Mouse (Mus musculus) heart, postnatal 0 days (tissue): ENCODE results near the gene Igfbp6. TPM values are rescaled to one million over a fixed set of nuclear protein-coding genes. Genes with fewer than 3 reads are reported as not detected.
"Not testable (repeated sequence)": the region's sequence is repeated elsewhere in the genome, so short reads cannot be mapped to it uniquely, and the experiment has no call there.

Experiments
- ATAC-seq: fragments of 200-750 bp; cut with Nextera tagmentation; 2 replicates; pipeline ENCODE4 v1.8.0; 2017; ENCODE audit warnings: low read depth, moderate number of reproducible peaks, moderate library complexity; ENCODE audit not compliant: insufficient read depth
- DNase-seq: peaks from one replicate; pipeline ENCODE4 v3.0.0-alpha.2; 2016; ENCODE audit warnings: low spot score
- H3K27ac ChIP-seq: fragments of 300-500 bp; sonication (generic); 2 replicates; pipeline ENCODE4 v1.5.1; 2014; ENCODE audit warnings: low read depth, mild to moderate bottlenecking
- H3K27me3 ChIP-seq: fragments of 300-500 bp; sonication (generic); 2 replicates; pipeline ENCODE4 v1.6.1; 2014; ENCODE audit warnings: low read length, mixed read lengths; ENCODE audit not compliant: control insufficient read depth, insufficient read depth
- H3K36me3 ChIP-seq: fragments of 300-500 bp; sonication (generic); replicated peaks from 2 replicates; pipeline ENCODE4 v1.6.1; 2014; ENCODE audit warnings: low read length, mixed read lengths; ENCODE audit not compliant: control insufficient read depth, insufficient read depth
- H3K4me1 ChIP-seq: fragments of 300-500 bp; sonication (generic); 2 replicates; pipeline ENCODE4 v1.6.1; 2014; ENCODE audit warnings: antibody characterized with exemption; ENCODE audit not compliant: control insufficient read depth, insufficient read depth
- H3K4me2 ChIP-seq: fragments of 300-500 bp; sonication (generic); 2 replicates; pipeline ENCODE4 v1.6.1; 2014; ENCODE audit warnings: low read depth, mild to moderate bottlenecking, low read length, moderate library complexity
- H3K4me3 ChIP-seq: fragments of 300-500 bp; sonication (generic); 2 replicates; pipeline ENCODE4 v1.5.1; 2014; ENCODE audit warnings: low read depth, low read length
- H3K9ac ChIP-seq: fragments of 300-500 bp; sonication (generic); replicated peaks from 2 replicates; pipeline ENCODE4 v1.6.1; 2014; ENCODE audit warnings: low read depth, low read length, mixed read lengths
- H3K9me3 ChIP-seq: fragments of 300-500 bp; sonication (generic); replicated peaks from 2 replicates; pipeline ENCODE4 v1.6.1; 2016; ENCODE audit warnings: low read length; ENCODE audit not compliant: control insufficient read depth
- CTCF ChIP-seq: IDR thresholded peaks from 2 replicates; pipeline ENCODE4 v1.5.1; 2016; ENCODE audit warnings: antibody characterized with exemption, control low read depth, low read depth
- EP300 ChIP-seq: IDR thresholded peaks from 2 replicates; pipeline ENCODE4 v1.6.1; 2016; ENCODE audit warnings: antibody characterized with exemption, low read depth
- WGBS: fragments of 180-500 bp; shearing (Covaris S2); extraction: QIAGEN DNeasy Blood & Tissue Kit; methylation state at CpG from one replicate; pipeline ENCODE4 v1.1.7; 2014; 5-methylcytosine and 5-hydroxymethylcytosine counted together
- polyA plus RNA-seq: library from polyadenylated mRNA; unstranded; fragments of >200 nt; fragmentation: Nextera tagmentation; extraction: Ambion mirVana; gene quantifications from 2 replicates; pipeline ENCODE4 v1.2.1, GENCODE M21; 2015
- total RNA-seq: library from RNA; depleted of rRNA; stranded (reverse); fragments of >200 nt; gene quantifications from 2 replicates; pipeline ENCODE4 v1.2.3, GENCODE M21; 2014; ENCODE audit warnings: low replicate concordance

Igfbp6 gene
- total and polyA plus RNA-seq, 2 experiments from 2014 or later, result 24.2 to 30.5 TPM

- ATAC-seq (no peak), DNase-seq (no peak)
- Histone ChIP-seq H3K27me3 (peaks cover 25% of the 10 kb centered on the region), H3K9me3 (no peaks in the 10 kb centered on the region), H3K4me3 (no peak overlapping the region), H3K27ac (no peak overlapping the region), H3K36me3 (no peaks in the 10 kb centered on the region), H3K4me1 (peaks cover 4% of the 10 kb centered on the region; the same call in 1 of the 2 replicates), H3K9ac (no peak overlapping the region; the same call in 1 of the 2 replicates), H3K4me2 (no peak overlapping the region)
- no peak for TF ChIP-seq CTCF
- 54% methylated on average over 16 of the region's 16 CpGs for WGBS
These were observed 3.7 kb downstream of the Igfbp6 start for GRCm38 (mm10) chr15:102147674-102148402.

- Histone ChIP-seq H3K9me3 (no peaks in the 10 kb centered on the region), H3K27ac (no peak overlapping the region), H3K9ac (no peak overlapping the region), H3K36me3 (no peaks in the 10 kb centered on the region), H3K4me3 (no peak overlapping the region), H3K4me2 (no peak overlapping the region), H3K4me1 (peaks cover 2% of the 10 kb centered on the region; the same call in 1 of the 2 replicates), H3K27me3 (peaks cover 16% of the 10 kb centered on the region)
- WGBS, result 72% methylated on average over 4 of the region's 4 CpGs
- ATAC-seq (no peak), DNase-seq (no peak)
- no peak for TF ChIP-seq CTCF
- TF ChIP-seq EP300, result no peak
These were observed 5.4 kb downstream of the Igfbp6 start for GRCm38 (mm10) chr15:102149561-102149960.

GRCm38 (mm10) chr15:102150301-102151135 lies 6.4 kb downstream of the Igfbp6 start, which contains the start of gene Soat2:
Gene Soat2 (plus strand): TSS chr15:102150526.
- Histone ChIP-seq H3K27ac (no peak within 1 kb of the TSS; the same call in 1 of the 2 replicates), H3K4me1 (no peaks in the 10 kb centered on the region), H3K36me3 (no peaks in the 10 kb centered on the region), H3K4me3 (no peak within 1 kb of the TSS), H3K9me3 (no peaks in the 10 kb centered on the region), H3K9ac (peak within 1 kb of the TSS; percentile 19; the same call in 1 of the 2 replicates), H3K27me3 (peaks cover 7% of the 10 kb centered on the region; the same call in 1 of the 2 replicates), H3K4me2 (peak within 1 kb of the TSS; percentile 26)
- no peak for TF ChIP-seq CTCF
- TF ChIP-seq EP300, result no peak
- ATAC-seq, result peak; percentile 49
- WGBS, result 27% methylated on average over 20 of the region's 20 CpGs
- DNase-seq, result no peak

DNA sequence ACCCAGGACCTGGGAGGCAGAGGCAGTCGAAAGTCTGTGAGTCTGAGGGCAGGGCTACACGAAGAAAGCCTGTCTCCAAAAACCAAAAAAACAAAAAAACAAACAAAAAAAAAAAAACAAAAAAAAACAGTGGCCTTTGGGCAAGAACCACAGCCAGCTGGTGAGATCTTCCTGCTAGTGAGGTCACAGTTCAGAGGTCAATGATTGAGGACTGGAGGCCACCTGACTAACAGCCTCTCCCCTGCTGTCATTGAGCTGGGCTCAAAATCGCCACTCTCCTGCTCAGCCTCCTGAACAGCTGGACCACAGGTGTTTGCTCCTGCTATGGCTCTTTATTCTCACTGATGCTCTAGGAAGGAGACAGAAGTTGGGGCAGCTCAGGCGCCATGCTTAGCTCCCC lies 8.5 kb downstream of the Igfbp6 start:
- Histone ChIP-seq H3K27me3 (0 out of 2 replicates have a peak, but pooled peaks cover 2% of the 10 kb centered on the region), H3K9me3 (no peaks in the 10 kb centered on the region), H3K4me1 (0 out of 2 replicates have a peak, but pooled peaks cover 3% of the 10 kb centered on the region), H3K9ac (no peak overlapping the region), H3K36me3 (no peaks in the 10 kb centered on the region), H3K27ac (no peak overlapping the region), H3K4me2 (no peak overlapping the region), H3K4me3 (no peak overlapping the region)
- 58% methylated on average over 4 of the region's 4 CpGs for WGBS
- TF ChIP-seq CTCF, result no peak
- TF ChIP-seq EP300, result no peak
- ATAC-seq, result no peak
- no peak for DNase-seq

DNA sequence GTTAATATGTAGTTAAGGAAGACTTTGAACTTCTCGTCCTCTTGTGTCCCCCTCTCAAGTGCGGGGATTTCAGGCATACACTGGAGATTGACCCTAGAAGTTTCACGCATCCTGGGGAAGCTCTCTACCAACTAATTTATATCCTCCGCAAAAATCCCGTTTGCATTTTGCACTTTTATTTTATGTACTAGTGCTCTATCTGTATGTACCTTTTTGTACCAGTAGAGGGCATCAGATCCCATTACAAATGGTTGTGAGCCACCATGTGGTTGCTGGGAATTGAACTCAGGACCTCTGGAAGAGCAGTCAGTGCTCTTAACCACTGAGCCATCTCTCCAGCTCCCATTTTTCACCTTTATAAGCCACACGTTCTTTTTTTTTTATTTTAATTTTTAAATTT lies 10.8 kb downstream of the Igfbp6 start:
- not testable (repeated sequence) for H3K27me3 ChIP-seq, H3K4me2 ChIP-seq, H3K36me3 ChIP-seq, H3K4me1 ChIP-seq, H3K4me3 ChIP-seq, H3K27ac ChIP-seq, DNase-seq, H3K9ac ChIP-seq, H3K9me3 ChIP-seq, ATAC-seq
- 87% methylated on average over 6 of the region's 6 CpGs for WGBS
